Mouse (Mus musculus): ENCODE data around the gene Capza3. TPM values are rescaled to one million over a fixed set of nuclear protein-coding genes. Genes with fewer than 3 reads are reported as not detected.

Gene Capza3
- polyA plus RNA-seq, 1 experiment from 2014 or later, result not detected

GRCm38 (mm10) chr6:140069177-140069576 lies 28.1 kb downstream of the Capza3 start:
- 82% methylated on average over 8 of the region's 8 CpGs for WGBS (ENCODE audit: insufficient replicate concordance)

GRCm38 (mm10) chr6:140080933-140081332 lies 39.9 kb downstream of the Capza3 start:
- WGBS (ENCODE audit: insufficient replicate concordance), result 72% methylated on average over 7 of the region's 7 CpGs
- H3K27ac ChIP-seq (ENCODE audit: low read depth), result no peak overlapping the region
- no peaks in the 10 kb centered on the region for H3K9me3 ChIP-seq (ENCODE audit: low read length)
- H3K27me3 ChIP-seq (ENCODE audit: insufficient read depth, low read length), result no peaks in the 10 kb centered on the region
- H3K36me3 ChIP-seq (replicated peaks; ENCODE audit: insufficient read depth, low read length), result no peaks in the 10 kb centered on the region
- TF ChIP-seq CTCF (IDR thresholded peaks at IDR 0.05; ENCODE audit: low read depth) (no peak), EP300 (IDR thresholded peaks at IDR 0.05; ENCODE audit: low read depth) (no peak)
- ATAC-seq, result no peak
- no peaks in the 10 kb centered on the region for H3K4me1 ChIP-seq (ENCODE audit: insufficient read depth)
- H3K4me3 ChIP-seq (ENCODE audit: low read depth, low read length), result no peak overlapping the region
- no peak overlapping the region for H3K9ac ChIP-seq (replicated peaks)
- no peak overlapping the region for H3K4me2 ChIP-seq (ENCODE audit: low read depth, low read length)
- no peak for DNase-seq

More at GRCm38 (mm10) chr6:140069177-140069576, 28.1 kb downstream of the Capza3 start:
- Histone ChIP-seq H3K4me1 (ENCODE audit: insufficient read depth) (no peaks in the 10 kb centered on the region), H3K36me3 (replicated peaks; ENCODE audit: insufficient read depth, low read length) (no peaks in the 10 kb centered on the region), H3K4me2 (ENCODE audit: low read depth, low read length) (no peak overlapping the region), H3K9me3 (ENCODE audit: low read length) (no peaks in the 10 kb centered on the region), H3K9ac (replicated peaks) (no peak overlapping the region), H3K27me3 (ENCODE audit: insufficient read depth, low read length) (no peaks in the 10 kb centered on the region), H3K27ac (ENCODE audit: low read depth) (no peak overlapping the region), H3K4me3 (ENCODE audit: low read depth, low read length) (no peak overlapping the region)
- ATAC-seq (no peak), DNase-seq (no peak)
- TF ChIP-seq CTCF (IDR thresholded peaks at IDR 0.05; ENCODE audit: low read depth), result no peak
- no peak for TF ChIP-seq EP300 (IDR thresholded peaks at IDR 0.05; ENCODE audit: low read depth)

- no peak for DNase-seq
- no peaks in the 10 kb centered on the region for H3K9me3 ChIP-seq (ENCODE audit: low read length)
- no peak for ATAC-seq
- no peak overlapping the region for H3K4me3 ChIP-seq (ENCODE audit: low read depth, low read length)
- no peak overlapping the region for H3K27ac ChIP-seq (ENCODE audit: low read depth)
- no peaks in the 10 kb centered on the region for H3K27me3 ChIP-seq (ENCODE audit: insufficient read depth, low read length)
- no peaks in the 10 kb centered on the region for H3K4me1 ChIP-seq (ENCODE audit: insufficient read depth)
- no peak overlapping the region for H3K9ac ChIP-seq (replicated peaks)
- no peak overlapping the region for H3K4me2 ChIP-seq (ENCODE audit: low read depth, low read length)
- TF ChIP-seq CTCF (IDR thresholded peaks at IDR 0.05; ENCODE audit: low read depth) (peak; percentile 47), EP300 (IDR thresholded peaks at IDR 0.05; ENCODE audit: low read depth) (no peak)
- no peaks in the 10 kb centered on the region for H3K36me3 ChIP-seq (replicated peaks; ENCODE audit: insufficient read depth, low read length)
- 66% methylated on average over 3 of the region's 3 CpGs for WGBS (ENCODE audit: insufficient replicate concordance)
Observed at GRCm38 (mm10) chr6:140081739-140082138, 40.7 kb downstream of the Capza3 start.

GRCm38 (mm10) chr6:140089855-140090254 lies 48.8 kb downstream of the Capza3 start:
- WGBS (ENCODE audit: insufficient replicate concordance), result 74% methylated on average over 5 of the region's 5 CpGs
- no peak overlapping the region for H3K9ac ChIP-seq (replicated peaks)
- no peaks in the 10 kb centered on the region for H3K36me3 ChIP-seq (replicated peaks; ENCODE audit: insufficient read depth, low read length)
- H3K9me3 ChIP-seq (ENCODE audit: low read length), result peaks cover 6% of the 10 kb centered on the region
- H3K4me1 ChIP-seq (ENCODE audit: insufficient read depth), result no peaks in the 10 kb centered on the region
- no peak overlapping the region for H3K27ac ChIP-seq (ENCODE audit: low read depth)
- ATAC-seq (no peak), DNase-seq (no peak)
- H3K4me3 ChIP-seq (ENCODE audit: low read depth, low read length), result no peak overlapping the region
- TF ChIP-seq EP300 (IDR thresholded peaks at IDR 0.05; ENCODE audit: low read depth) (no peak), CTCF (IDR thresholded peaks at IDR 0.05; ENCODE audit: low read depth) (no peak)
- no peak overlapping the region for H3K4me2 ChIP-seq (ENCODE audit: low read depth, low read length)
- H3K27me3 ChIP-seq (ENCODE audit: insufficient read depth, low read length), result no peaks in the 10 kb centered on the region

Other genes starting within 250 kb of the Capza3 start
- not detected in 2 replicates for gene Plcz1, start 205 bp downstream of the Capza3 start, polyA plus RNA-seq (2015; fragmentation: Nextera tagmentation; extraction: Ambion mirVana)

Measured in liver, postnatal 0 days (tissue).